Mouse (Mus musculus): Measurements from ENCODE around the gene Mpv17l. TPM values are rescaled to one million over a fixed set of nuclear protein-coding genes. Genes with fewer than 3 reads are reported as not detected.

Mpv17l gene
- 1 to 10 TPM in 1 of 2 experiments, under 1 TPM in 1; 0.20 to 1.3 TPM for polyA plus RNA-seq (2012; fragmentation: generic; extraction: Trizol)

DNA sequence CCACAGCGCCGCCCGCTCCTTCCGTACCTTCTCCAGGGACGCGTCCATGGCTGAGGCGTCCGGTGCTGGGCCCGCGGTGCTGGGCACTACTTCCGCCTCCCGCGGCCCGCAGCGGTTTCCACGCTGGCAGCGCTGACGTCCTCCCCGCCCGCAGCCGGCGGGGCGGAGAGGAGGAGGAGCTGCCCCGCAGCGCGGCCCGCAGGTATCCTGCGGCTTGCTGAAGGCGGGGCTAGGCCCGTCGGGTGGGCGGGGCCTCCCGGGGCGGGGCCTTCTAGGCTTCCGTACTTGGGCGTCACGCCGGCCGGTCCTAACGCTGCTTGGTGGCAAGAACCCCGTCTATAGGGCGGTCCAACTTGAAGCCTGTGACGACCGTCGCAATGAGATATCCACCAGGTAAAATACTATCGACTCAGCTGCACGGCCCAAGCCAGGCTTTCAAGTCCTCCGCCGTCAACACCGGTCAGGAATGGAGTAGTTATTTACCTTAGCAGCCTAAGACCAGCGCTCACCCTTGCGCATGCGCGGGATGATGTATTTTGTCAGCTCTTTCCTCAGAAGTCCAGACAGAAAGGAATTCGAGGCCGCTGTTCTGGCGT lies at the start of gene Mpv17l, which contains the start of gene Pdxdc1:
TSS of gene Mpv17l (plus strand) at position 274 of the 596 bp plus-strand sequence.
TSS of gene Pdxdc1 (minus strand) at position 244 of the 596 bp plus-strand sequence.

DNA sequence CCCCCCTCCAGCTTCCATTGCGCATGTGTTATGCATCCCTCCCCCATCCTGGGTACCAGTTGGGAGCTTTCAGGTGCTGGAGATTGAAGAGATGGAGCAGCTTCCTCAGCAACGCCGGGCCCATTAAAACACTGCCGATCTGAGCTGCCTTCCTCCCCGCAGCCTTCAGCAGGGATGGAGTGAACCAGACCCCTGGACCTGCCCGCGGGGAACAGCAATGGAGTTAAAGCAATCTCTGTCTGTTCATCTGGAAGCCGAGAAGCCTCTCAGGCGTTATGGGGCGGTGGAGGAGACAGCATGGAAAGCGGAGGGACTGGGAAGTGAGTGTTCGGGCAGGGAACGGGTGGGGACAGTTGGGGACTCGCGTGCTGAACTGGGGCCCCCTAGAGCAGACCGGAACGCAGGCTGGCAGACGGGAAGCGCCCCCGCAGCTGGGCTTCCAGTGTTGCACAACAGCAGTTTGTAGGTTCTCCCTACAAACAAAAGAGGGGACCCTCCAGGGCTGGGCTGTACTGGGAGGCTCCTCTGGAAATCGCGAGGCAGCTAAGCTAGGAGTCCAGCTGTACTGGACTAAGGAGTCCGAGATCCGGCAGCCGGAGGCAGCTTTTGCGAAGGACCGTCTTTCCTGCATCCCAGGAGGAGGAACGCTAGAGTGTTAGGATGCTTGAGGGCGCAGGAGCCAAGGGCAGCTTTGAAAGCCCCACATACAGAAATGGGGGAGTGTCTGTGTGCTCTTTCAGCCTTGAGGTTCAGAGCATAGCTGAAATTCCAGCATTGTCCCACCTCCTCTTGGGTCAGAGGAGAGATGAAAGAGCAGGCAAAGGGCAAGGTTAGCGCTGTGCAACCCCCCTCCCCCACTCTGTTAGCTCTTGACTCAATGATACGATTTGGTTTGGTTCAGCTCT lies 83.9 kb downstream of the Mpv17l start, which contains the start of the genes 2900011O08Rik and Ifitm7:
TSS of gene 2900011O08Rik (plus strand) at position 31 of the 905 bp plus-strand sequence.
TSS of gene Ifitm7 (minus strand) at position 315 of the 905 bp plus-strand sequence.

Other genes starting within 250 kb of the Mpv17l start
- gene Parn, start 235.0 kb upstream of the Mpv17l start, polyA plus RNA-seq (2012; fragmentation: generic; extraction: Trizol): 10 to 100 TPM in 1 of 2 experiments, 1 to 10 TPM in 1; 4.5 to 26.0 TPM
- 10 to 100 TPM in 1 of 2 experiments, 1 to 10 TPM in 1; 1.3 to 16.3 TPM for gene Bfar, start 231.3 kb upstream of the Mpv17l start, polyA plus RNA-seq (2012; fragmentation: generic; extraction: Trizol)
- 1 to 10 TPM in 1 of 2 experiments, under 1 TPM in 1; 0.08 to 1.6 TPM for gene 3110001I22Rik, start 231.2 kb upstream of the Mpv17l start, polyA plus RNA-seq (2012; fragmentation: generic; extraction: Trizol)
- gene Pla2g10, start 172.2 kb upstream of the Mpv17l start, polyA plus RNA-seq (2012; fragmentation: generic; extraction: Trizol): not detected
- gene Rrn3, start 122.5 kb upstream of the Mpv17l start, polyA plus RNA-seq (2012; fragmentation: generic; extraction: Trizol): 10 to 100 TPM in 1 of 2 experiments, 1 to 10 TPM in 1; 6.2 to 17.6 TPM
- 10 to 100 TPM; 17.1 to 81.4 TPM for gene Ntan1, start 84.3 kb upstream of the Mpv17l start, polyA plus RNA-seq (2012; fragmentation: generic; extraction: Trizol)
- gene Pdxdc1, start within 50 bp of the Mpv17l start, polyA plus RNA-seq (2012; fragmentation: generic; extraction: Trizol): 10 to 100 TPM in 1 of 2 experiments, 1 to 10 TPM in 1; 6.1 to 39.3 TPM
- gene 2900011O08Rik, start 83.4 kb downstream of the Mpv17l start, polyA plus RNA-seq (2012; fragmentation: generic; extraction: Trizol): under 1 TPM; 0.02 to 0.28 TPM
- gene Ifitm7, start 83.7 kb downstream of the Mpv17l start, polyA plus RNA-seq (2012; fragmentation: generic; extraction: Trizol): under 1 TPM in 1 of 2 experiments, not detected in 1; 0.02 TPM

Measured in C3H10T1/2 (cell line).